Mouse (Mus musculus) gonadal fat pad, adult 2 months (tissue): Measurements from ENCODE around the gene Ninl. TPM values are rescaled to one million over a fixed set of nuclear protein-coding genes. Genes with fewer than 3 reads are reported as not detected.
"Not testable (repeated sequence)": the region's sequence is repeated elsewhere in the genome, so short reads cannot be mapped to it uniquely, and the experiment has no call there.

Source experiments
- DNase-seq: peaks from one replicate; pipeline ENCODE4 v3.0.0-alpha.2; 2012; ENCODE audit warnings: low read depth
- polyA plus RNA-seq: library from polyadenylated mRNA; depleted of rRNA; stranded (reverse); fragments of >200 nt; gene quantifications from 2 replicates; pipeline ENCODE4 v1.2.3, GENCODE M21; 2012

The Ninl gene
- polyA plus RNA-seq, 1 experiment: 2.2 TPM

GRCm38 (mm10) chr2:150948786-150949185 is 90.4 kb downstream of the Ninl start:
- no peak for DNase-seq

DNA sequence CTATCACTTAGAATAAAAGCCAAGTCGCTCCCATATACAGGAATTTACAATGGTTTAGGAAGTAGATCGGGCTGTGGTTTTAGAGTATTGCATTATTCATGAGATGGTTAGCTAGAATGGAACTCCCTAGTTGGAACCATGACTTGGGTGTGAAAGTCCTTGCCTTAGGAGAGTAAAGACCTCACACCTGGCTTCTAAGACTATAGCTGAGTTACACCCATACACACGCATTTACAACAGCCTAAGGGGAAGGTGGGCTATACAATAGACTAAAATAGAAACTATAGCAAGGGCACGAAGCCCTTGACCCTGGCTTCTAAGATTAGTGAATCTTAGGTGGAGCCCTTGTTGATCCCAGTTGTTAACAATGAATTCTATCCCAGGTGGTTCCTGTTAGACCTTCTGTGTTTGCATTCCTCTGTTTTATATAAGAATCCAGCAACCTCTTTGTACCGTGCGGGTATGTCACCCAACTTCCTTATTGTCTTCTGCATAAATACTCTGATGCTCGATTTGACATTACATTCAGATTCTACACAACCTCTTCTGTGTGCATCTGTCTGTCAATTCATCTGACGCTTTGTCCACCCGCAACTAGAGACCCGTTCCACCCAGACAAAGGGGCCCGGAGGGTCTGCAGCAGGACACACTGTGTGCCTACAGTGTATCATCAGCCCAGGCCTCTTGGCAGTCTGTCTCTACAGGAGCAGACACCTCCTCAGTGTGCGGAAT is 91.1 kb downstream of the Ninl start:
- DNase-seq: not testable (repeated sequence)

DNA sequence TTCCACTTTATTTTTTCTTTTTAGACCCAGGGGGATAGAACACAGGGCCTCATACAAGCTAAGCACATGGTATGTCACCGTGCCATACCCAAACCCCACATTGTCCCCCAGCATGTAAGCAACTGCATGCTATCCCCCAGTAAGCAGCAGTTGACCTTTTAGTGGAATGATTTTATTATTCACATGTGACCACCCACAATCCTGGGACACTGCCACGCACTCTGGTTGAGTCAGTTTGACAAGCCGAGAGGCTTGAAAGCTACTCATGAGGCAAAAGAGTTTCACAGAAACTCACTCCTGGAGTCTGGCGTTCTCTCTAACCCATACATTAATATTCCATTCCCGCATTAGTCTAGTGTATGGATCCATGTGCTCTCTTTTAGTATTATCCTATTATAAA is 91.8 kb downstream of the Ninl start:
- DNase-seq: not testable (repeated sequence)

- no peak for DNase-seq
Observed at GRCm38 (mm10) chr2:150944017-150944416, 95.2 kb downstream of the Ninl start.

- no peak for DNase-seq
Observed at GRCm38 (mm10) chr2:150934659-150935058, 104.5 kb downstream of the Ninl start.

- DNase-seq: no peak
Observed at GRCm38 (mm10) chr2:150933482-150933881, 105.7 kb downstream of the Ninl start.

DNA sequence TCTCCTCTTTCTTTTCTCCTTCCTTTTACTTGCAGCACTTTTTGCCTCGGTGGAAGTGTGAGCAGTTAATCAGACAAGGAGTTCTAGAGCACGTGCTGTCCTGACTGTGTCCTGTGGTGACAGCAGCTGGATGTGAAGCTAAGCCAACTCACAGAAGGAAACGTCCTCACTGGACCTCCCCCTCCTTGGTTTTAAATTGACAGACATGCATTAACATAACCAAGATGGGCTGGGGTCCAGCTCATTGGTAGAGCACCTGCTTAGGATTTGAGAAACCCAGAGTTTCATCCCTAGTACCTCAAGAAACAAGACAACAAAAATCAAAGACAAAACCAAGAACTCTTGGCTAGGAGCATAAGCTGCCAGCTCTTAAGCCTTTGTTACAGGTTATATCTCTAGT is 108.4 kb downstream of the Ninl start:
- DNase-seq: no peak

GRCm38 (mm10) chr2:150929156-150929555 is 110.0 kb downstream of the Ninl start:
- no peak for DNase-seq

GRCm38 (mm10) chr2:150927038-150927720 is 112.0 kb downstream of the Ninl start:
- DNase-seq: no peak

DNA sequence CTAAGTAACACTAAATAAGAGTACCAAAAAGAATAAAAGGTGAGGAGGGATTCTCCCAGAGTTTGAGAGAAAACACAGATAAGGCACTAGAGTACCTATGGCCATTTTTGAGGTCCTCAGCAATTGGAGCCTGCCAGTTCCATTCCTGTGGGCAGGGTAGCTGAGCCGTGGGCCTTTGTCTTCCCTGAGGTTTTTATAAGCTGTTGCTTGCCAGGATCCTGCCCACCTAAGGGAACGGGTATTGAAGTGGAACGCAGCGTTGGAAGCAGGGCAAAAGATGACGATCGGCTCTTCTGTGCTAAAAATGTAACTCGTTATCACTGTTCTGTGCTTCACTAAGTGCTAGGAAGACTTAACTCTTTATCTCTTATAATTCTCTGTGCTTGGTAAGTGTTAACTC is 115.7 kb downstream of the Ninl start:
- DNase-seq: no peak

- DNase-seq: no peak
Observed at GRCm38 (mm10) chr2:150923026-150923425, 116.2 kb downstream of the Ninl start.

GRCm38 (mm10) chr2:150922165-150922564 is 117.0 kb downstream of the Ninl start:
- no peak for DNase-seq

DNA sequence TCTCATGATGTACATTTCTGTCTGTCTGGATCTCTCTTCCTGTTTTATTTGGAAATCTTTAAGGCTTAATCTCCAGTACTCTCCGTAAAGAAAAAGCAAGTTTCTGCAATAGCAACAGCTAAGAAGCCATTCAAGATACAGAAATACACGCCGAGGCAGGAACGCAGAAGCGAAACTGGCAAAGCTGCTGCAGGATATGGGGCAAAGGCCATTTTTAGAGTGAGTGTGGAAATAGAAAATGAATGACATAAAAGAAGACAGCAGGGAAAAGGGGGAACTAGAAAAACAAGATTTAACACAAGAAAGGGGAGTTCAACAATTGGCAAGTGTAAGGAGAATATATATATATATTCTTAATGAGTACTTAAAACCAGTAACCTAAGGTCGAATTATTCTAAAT is 117.5 kb downstream of the Ninl start:
- no peak for DNase-seq

- no peak for DNase-seq
Observed at GRCm38 (mm10) chr2:150920543-150920942, 118.6 kb downstream of the Ninl start.

- no peak for DNase-seq
Observed at GRCm38 (mm10) chr2:150918720-150919119, 120.5 kb downstream of the Ninl start.

GRCm38 (mm10) chr2:150915786-150916185 is 123.4 kb downstream of the Ninl start:
- no peak for DNase-seq

GRCm38 (mm10) chr2:150914781-150915515 is 124.2 kb downstream of the Ninl start:
- DNase-seq: no peak

DNA sequence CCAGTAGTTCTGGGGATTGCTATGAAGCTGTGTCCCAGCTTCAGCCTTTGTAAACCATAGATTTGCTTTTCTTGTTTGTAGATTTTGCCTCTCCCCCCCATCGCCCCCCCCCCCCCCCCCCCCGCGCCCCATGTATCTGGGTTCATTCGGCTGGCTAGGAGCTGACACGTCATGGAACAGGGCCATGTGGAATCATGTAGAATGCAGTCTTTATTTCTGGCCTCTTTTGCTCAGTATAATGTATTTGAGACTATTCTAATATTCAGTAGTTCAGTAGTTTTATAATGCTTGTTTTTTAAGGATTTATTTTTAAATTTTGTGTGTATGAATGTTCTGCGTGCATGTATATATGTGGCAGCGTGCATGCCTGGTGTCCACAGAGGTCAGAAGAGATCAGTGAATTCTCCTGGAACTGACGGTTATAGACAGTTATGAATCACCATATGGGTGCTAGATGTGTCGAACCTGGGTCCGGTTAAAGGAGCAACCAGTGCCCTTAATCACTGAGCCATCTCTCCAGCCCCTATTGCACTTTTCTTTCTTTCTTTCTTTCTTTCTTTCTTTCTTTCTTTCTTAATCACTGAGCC is 128.8 kb downstream of the Ninl start:
- no peak for DNase-seq

DNA sequence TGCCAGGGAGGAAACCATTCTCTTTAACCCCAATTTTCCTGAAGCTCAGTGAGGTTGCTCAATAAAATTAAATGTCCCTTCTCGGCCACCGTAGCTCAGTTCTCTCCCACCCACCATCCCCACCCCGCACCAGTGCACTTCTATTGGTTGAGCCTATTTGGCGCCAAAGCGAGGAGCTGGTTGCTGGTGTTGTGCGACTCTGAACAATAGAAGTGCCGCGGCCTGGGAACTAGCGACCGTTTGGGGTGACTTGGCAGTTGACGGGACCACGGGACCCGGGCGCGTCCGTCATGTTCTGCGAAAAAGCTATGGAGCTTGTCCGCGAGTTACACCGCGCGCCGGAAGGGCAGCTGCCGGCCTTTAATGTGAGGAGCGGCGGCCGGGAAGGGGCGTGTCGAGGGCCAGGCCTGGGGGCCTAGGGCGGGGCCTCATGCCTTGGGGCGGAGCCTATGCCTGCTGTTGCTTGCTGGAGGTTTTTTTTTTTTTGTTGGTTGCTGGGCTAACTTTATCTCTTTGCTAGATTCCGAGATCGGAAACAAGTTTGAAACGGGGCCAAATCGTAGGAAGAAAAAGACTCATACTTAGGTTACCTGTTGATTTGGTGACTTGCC is 129.6 kb downstream of the Ninl start:
- DNase-seq: no peak

DNA sequence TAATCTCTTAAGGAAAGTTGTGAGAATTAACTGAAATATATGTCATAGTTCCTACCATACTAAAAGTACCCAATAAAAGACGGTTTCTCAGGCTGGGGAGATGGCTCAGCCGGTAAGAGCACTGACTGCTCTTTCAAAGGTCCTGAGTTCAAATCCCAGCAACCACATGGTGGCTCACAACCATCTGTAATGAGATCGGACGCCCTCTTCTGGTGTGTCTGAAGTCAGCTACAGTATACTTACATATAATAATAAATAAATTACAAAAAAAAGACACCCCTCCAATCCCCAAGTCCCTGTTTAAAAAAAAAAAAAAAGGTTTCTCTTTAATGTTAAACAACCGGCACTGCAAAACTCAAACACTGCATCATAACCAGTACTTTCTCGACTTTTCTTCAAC is 130.3 kb downstream of the Ninl start:
- DNase-seq: not testable (repeated sequence)

DNA sequence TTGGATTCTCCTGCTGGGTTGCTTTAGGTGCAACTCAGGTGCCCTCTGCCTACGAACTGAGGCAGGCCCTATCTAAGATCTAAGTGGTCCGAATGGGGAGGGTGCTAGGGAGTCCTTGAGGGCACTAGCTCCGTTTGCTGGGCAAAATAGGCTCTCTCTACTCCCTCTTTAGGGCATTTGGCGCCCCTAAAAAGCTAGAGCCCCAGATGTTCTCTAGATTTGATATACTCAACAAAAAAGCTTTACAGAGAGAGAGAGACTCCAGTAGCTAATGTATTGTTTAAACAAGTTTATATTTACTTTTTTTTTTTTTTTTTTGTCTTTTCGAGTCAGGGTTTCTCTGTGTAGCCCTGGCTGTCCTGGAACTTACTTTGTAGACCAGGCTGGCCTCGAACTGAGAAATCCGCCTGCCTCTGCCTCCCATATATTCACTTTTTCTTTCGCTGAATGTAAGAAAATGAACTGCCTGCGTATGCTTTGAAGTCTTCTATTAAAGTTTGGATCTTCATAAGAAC is 134.2 kb downstream of the Ninl start, which contains the start of gene Gins1:
Gins1 (plus strand) TSS at position 465 of the 515 bp plus-strand sequence.
- no peak for DNase-seq
